Mouse (Mus musculus): ENCODE measurements around the gene Spem2.

GRCm38 (mm10) chr11:69822080-69822479 is 3.8 kb upstream of the Spem2 start, which contains the start of gene Spem1:
- no peak for TF ChIP-seq CTCF (IDR thresholded peaks at IDR 0.05; ENCODE audit: low read depth)
- no peak for TF ChIP-seq EP300 (IDR thresholded peaks at IDR 0.05; ENCODE audit: low read depth)

All from liver, postnatal 0 days (tissue).